ENCODE assay signal across 19 mouse cellular contexts in the genomic region with DNA sequence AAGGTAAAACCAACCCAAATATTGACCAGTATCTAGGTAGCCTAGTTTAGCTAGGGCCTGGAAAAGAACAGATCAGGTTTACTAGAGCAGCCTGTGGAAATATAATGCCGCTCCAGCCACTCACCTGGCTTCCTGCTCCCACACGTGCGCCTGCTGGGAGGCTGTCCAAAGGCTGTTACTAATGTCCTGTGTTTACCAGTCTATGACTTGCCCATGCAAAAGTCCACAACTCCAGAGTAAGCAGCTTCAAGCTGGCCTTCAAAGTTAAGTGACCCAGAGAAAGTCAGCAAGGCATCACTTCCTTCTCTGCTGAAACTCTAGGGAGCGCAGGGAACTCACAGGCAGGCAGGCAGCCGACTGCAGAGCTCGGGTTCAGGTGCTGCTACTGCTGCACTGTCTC. TPM values are rescaled to one million over a fixed set of nuclear protein-coding genes. Genes with fewer than 3 reads are reported as not detected.
DNase-seq lines count a peak whose midpoint lies in the region; ATAC-seq and TF ChIP-seq lines count a peak whose summit lies in the region.
"Had no signal": no experiment of that assay in that cellular context is flagged by ENCODE, and none has a peak within 500 bp of the region (broad histone marks: within the 10 kb centered on the region; RNA-seq: fewer than 3 reads in every experiment).

No protein-coding gene starts in this region.

- 78% methylated on average over 6 of the region's 6 CpGs for WGBS in intestine, embryonic 16.5 days
- WGBS in intestine, embryonic 15.5 days, result 80% methylated on average over 6 of the region's 6 CpGs
- 53% methylated on average over 6 of the region's 6 CpGs for WGBS in stomach, postnatal 0 days

- no peak for TF ChIP-seq EP300 in stomach, postnatal 0 days (optimal IDR thresholded peaks at IDR 0.05)

- no peak overlapping the region for H3K4me2 ChIP-seq in intestine, embryonic 16.5 days (ENCODE audit: low read depth, low read length)
- H3K4me2 ChIP-seq in intestine, embryonic 15.5 days (replicated peaks), result no peak overlapping the region
- H3K4me2 ChIP-seq in stomach, postnatal 0 days (replicated peaks; ENCODE audit: low read depth), result no peak overlapping the region
- H3K4me2 ChIP-seq: limb, embryonic 13.5 days; lung, embryonic 14.5 days had no signal

- no peak for TF ChIP-seq CTCF in stomach, postnatal 0 days (IDR thresholded peaks at IDR 0.05; ENCODE audit: low read depth)

- 0 out of 2 replicates have a peak overlapping the region, but pooled peaks have one; percentile 1 for H3K27ac ChIP-seq in intestine, embryonic 16.5 days (ENCODE audit: low read length)
- no peak overlapping the region for H3K27ac ChIP-seq in intestine, embryonic 15.5 days
- peak overlapping the region; percentile 70 for H3K27ac ChIP-seq in stomach, postnatal 0 days (replicated peaks)
- H3K27ac ChIP-seq: hindbrain, embryonic 10.5 days; limb, embryonic 13.5 days had no signal

- H3K27me3 ChIP-seq in intestine, embryonic 16.5 days (replicated peaks; ENCODE audit: control insufficient read depth, insufficient read depth, low read length), result no peaks in the 10 kb centered on the region
- H3K27me3 ChIP-seq in intestine, embryonic 15.5 days (replicated peaks), result no peaks in the 10 kb centered on the region
- H3K27me3 ChIP-seq in stomach, postnatal 0 days (ENCODE audit: control insufficient read depth, insufficient read depth, low read length), result no peaks in the 10 kb centered on the region
- H3K27me3 ChIP-seq: CH12.LX; limb, embryonic 13.5 days had no signal

- H3K4me1 ChIP-seq in intestine, embryonic 16.5 days (ENCODE audit: control insufficient read depth, insufficient read depth, low read length), result peaks cover 3% of the 10 kb centered on the region
- peaks cover 11% of the 10 kb centered on the region for H3K4me1 ChIP-seq in intestine, embryonic 15.5 days (replicated peaks)
- peaks cover 1% of the 10 kb centered on the region for H3K4me1 ChIP-seq in stomach, postnatal 0 days (replicated peaks; ENCODE audit: control insufficient read depth, insufficient read depth)

- ATAC-seq in intestine, embryonic 16.5 days, result no peak
- ATAC-seq in intestine, embryonic 15.5 days, result no peak
- peak; percentile 36 for ATAC-seq in stomach, postnatal 0 days (ENCODE audit: low FRiP score, low TSS enrichment)
- ATAC-seq: forebrain, embryonic 16.5 days had no signal

- DNase-seq in urinary bladder, adult 18-20 months (ENCODE audit: low spot score in 2 of 2), result peak; percentile 22 to 47
- no peak for DNase-seq in urinary bladder, postnatal 25 days (ENCODE audit: low spot score)
- peak; percentile 74 for DNase-seq in kidney, postnatal 10 days
- DNase-seq in stomach, postnatal 0 days (ENCODE audit: low spot score), result peak; percentile 76
- no peak for DNase-seq in layer of hippocampus, adult 9-10 months (ENCODE audit: low spot score)
- no peak for DNase-seq in cerebellum, postnatal 14 days
- DNase-seq: adrenal gland, adult 2 months; cerebellum, postnatal 36 days; heart, adult 11 months; lung, embryonic 14.5 days; thymus, postnatal 36 days had no signal

- no peak overlapping the region for H3K4me3 ChIP-seq in intestine, embryonic 16.5 days (ENCODE audit: low read length)
- H3K4me3 ChIP-seq in intestine, embryonic 15.5 days (replicated peaks), result no peak overlapping the region
- H3K4me3 ChIP-seq in stomach, postnatal 0 days (ENCODE audit: low read depth, low read length), result no peak overlapping the region
- H3K4me3 ChIP-seq: erythroblast, embryonic 14.5 days; hindbrain, embryonic 10.5 days; limb, embryonic 13.5 days had no signal

- no peak overlapping the region for H3K9ac ChIP-seq in intestine, embryonic 16.5 days (ENCODE audit: low read depth, low read length)
- H3K9ac ChIP-seq in intestine, embryonic 15.5 days, result no peak overlapping the region
- H3K9ac ChIP-seq in stomach, postnatal 0 days (ENCODE audit: low read length), result peak overlapping the region; percentile 43; the same call in 1 of the 2 replicates
- H3K9ac ChIP-seq: limb, embryonic 13.5 days; lung, embryonic 14.5 days had no signal

- 0 out of 2 replicates have a peak, but pooled peaks cover 5% of the 10 kb centered on the region for H3K36me3 ChIP-seq in intestine, embryonic 16.5 days (ENCODE audit: control insufficient read depth, insufficient read depth, low read length)
- H3K36me3 ChIP-seq in intestine, embryonic 15.5 days, result peaks cover 10% of the 10 kb centered on the region; the same call in 1 of the 2 replicates
- H3K36me3 ChIP-seq in stomach, postnatal 0 days (ENCODE audit: control insufficient read depth, insufficient read depth, low read length), result 0 out of 2 replicates have a peak, but pooled peaks cover 3% of the 10 kb centered on the region

- H3K9me3 ChIP-seq in intestine, embryonic 16.5 days (ENCODE audit: control insufficient read depth, low read length), result no peaks in the 10 kb centered on the region
- H3K9me3 ChIP-seq in intestine, embryonic 15.5 days, result no peaks in the 10 kb centered on the region
- H3K9me3 ChIP-seq in stomach, postnatal 0 days (ENCODE audit: control insufficient read depth, low read length), result no peaks in the 10 kb centered on the region
- H3K9me3 ChIP-seq: hindbrain, embryonic 10.5 days; limb, embryonic 13.5 days had no signal

RNA-seq across cellular contexts. Expression of a gene that starts 4.5 kb away (rescaled TPM):
- polyA plus RNA-seq in intestine, embryonic 16.5 days (2015; fragmentation: Nextera tagmentation; extraction: Ambion mirVana), result 32.4 and 34.2 TPM in 2 replicates
- polyA plus RNA-seq in intestine, embryonic 15.5 days (2015; fragmentation: Nextera tagmentation; extraction: Ambion mirVana), result 35.1 and 35.6 TPM in 2 replicates
- 18.6 and 19.7 TPM in 2 replicates for polyA plus RNA-seq in stomach, postnatal 0 days (2015; fragmentation: Nextera tagmentation; extraction: Ambion mirVana)

RNA-seq across cellular contexts. Expression of a gene that starts 4.5 kb away (rescaled TPM):
- 61.0 and 64.4 TPM in 2 replicates for polyA plus RNA-seq in intestine, embryonic 16.5 days (2015; fragmentation: Nextera tagmentation; extraction: Ambion mirVana)
- polyA plus RNA-seq in intestine, embryonic 15.5 days (2015; fragmentation: Nextera tagmentation; extraction: Ambion mirVana), result 63.1 and 63.5 TPM in 2 replicates
- polyA plus RNA-seq in stomach, postnatal 0 days (2015; fragmentation: Nextera tagmentation; extraction: Ambion mirVana), result 37.6 and 40.1 TPM in 2 replicates

RNA-seq across cellular contexts. Expression of a gene that starts 6.7 kb away (rescaled TPM):
- polyA plus RNA-seq in intestine, embryonic 16.5 days (2015; fragmentation: Nextera tagmentation; extraction: Ambion mirVana), result 191 and 214 TPM in 2 replicates
- polyA plus RNA-seq in intestine, embryonic 15.5 days (2015; fragmentation: Nextera tagmentation; extraction: Ambion mirVana), result 117 and 133 TPM in 2 replicates
- 86.1 and 96.5 TPM in 2 replicates for polyA plus RNA-seq in stomach, postnatal 0 days (2015; fragmentation: Nextera tagmentation; extraction: Ambion mirVana)

RNA-seq across cellular contexts. Expression of a gene that starts 40.2 kb away (rescaled TPM):
- polyA plus RNA-seq in intestine, embryonic 16.5 days (2015; fragmentation: Nextera tagmentation; extraction: Ambion mirVana), result 0.23 and 0.48 TPM in 2 replicates
- polyA plus RNA-seq in intestine, embryonic 15.5 days (2015; fragmentation: Nextera tagmentation; extraction: Ambion mirVana), result 0.35 and 0.40 TPM in 2 replicates
- polyA plus RNA-seq in stomach, postnatal 0 days (2015; fragmentation: Nextera tagmentation; extraction: Ambion mirVana), result 0.06 and 0.16 TPM in 2 replicates
- polyA plus RNA-seq: erythroblast, embryonic 14.5 days; heart, embryonic 14.5 days had no signal

RNA-seq across cellular contexts. Expression of a gene that starts 53.1 kb away (rescaled TPM):
- polyA plus RNA-seq in intestine, embryonic 16.5 days (2015; fragmentation: Nextera tagmentation; extraction: Ambion mirVana), result 304 and 334 TPM in 2 replicates
- 203 and 260 TPM in 2 replicates for polyA plus RNA-seq in intestine, embryonic 15.5 days (2015; fragmentation: Nextera tagmentation; extraction: Ambion mirVana)
- 2.2 and 2.4 TPM in 2 replicates for polyA plus RNA-seq in stomach, postnatal 0 days (2015; fragmentation: Nextera tagmentation; extraction: Ambion mirVana)
- polyA plus RNA-seq: erythroblast, embryonic 14.5 days had no signal

Comparison
In these comparisons a context has a peak if more than half of its experiments do, and no peak if none do; other contexts are left out.
1. DNase-seq: peak in urinary bladder, adult 18-20 months (2 of 2), kidney, postnatal 10 days (single experiment) and stomach, postnatal 0 days (single experiment); none in urinary bladder, postnatal 25 days (single experiment), layer of hippocampus, adult 9-10 months (single experiment) and cerebellum, postnatal 14 days (0 of 2).